Mouse (Mus musculus): ENCODE measurements at regions not wholly inside any gene's neighbourhood (a gene's known extent, or its start where the extent isn't known, plus 50 kb on each side); places are given as distances from the start of the nearest gene placed in this dataset.

DNA sequence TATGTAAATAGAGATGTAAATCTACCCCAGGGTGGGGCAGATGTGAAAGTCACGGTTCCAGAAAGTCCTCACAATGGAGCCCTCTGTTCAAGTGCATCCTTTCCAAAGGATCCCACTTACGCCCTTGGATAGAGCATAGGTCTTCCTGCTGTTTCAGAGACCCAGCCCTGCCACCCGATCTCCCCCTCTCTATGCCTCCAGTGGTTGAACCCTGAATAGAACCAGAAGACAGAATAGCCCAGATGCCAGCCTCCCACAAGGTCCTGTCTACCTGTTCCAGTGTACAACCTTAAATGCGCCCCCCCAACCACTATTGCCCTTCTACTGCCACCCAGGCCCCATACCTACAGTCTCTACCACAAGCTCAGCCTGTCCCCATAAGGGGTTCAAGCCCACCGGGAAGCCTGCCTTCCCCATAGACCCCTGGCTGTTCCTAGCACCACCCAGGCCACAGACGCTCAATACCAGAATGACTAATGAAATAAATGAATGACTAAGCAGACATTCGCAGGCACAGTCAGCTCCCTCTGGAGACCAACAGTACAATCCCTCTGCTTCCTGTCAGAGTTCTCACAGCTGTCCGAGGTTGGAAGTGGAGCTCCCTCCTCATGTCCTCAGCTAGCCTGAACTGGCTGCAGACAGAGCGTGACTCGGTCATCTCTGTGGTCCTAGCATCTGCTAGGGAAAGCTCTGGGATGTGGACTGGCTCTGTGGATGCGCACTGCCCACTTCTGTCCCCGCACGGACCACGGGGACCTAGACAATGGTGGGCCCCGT, 133.4 kb upstream of the 1600014C23Rik start:
- DNase-seq (ENCODE audit: low read depth) = no peak

- DNase-seq (ENCODE audit: low read depth) = no peak
Observed at GRCm38 (mm10) chr17:45866346-45866745, 132.7 kb upstream of the 1600014C23Rik start.

GRCm38 (mm10) chr17:45865944-45866343, 132.3 kb upstream of the 1600014C23Rik start:
- no peak for DNase-seq (ENCODE audit: low read depth)

- no peak for DNase-seq (ENCODE audit: low read depth)
Observed at GRCm38 (mm10) chr17:45863471-45864205, 130.0 kb upstream of the 1600014C23Rik start.

DNA sequence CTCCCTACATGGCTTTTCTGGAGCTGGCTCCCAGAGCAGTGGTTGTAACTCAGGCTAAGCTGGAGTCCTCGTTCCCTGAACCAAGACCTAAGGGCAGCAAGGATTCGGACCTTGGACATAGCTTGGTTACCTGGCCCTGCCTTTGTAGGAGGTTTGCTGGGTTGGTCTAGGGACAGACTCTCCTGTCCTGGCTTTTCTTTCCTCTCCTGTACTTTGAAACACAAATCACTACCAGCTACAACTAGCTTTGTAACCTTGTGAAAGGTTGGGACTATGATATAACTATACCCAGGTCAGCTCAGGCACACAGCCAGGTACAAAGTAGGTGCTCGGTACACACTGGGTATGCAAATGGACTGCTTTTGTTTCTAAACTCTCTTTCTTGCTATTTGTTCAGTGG, 129.4 kb upstream of the 1600014C23Rik start:
- no peak for DNase-seq (ENCODE audit: low read depth)

DNA sequence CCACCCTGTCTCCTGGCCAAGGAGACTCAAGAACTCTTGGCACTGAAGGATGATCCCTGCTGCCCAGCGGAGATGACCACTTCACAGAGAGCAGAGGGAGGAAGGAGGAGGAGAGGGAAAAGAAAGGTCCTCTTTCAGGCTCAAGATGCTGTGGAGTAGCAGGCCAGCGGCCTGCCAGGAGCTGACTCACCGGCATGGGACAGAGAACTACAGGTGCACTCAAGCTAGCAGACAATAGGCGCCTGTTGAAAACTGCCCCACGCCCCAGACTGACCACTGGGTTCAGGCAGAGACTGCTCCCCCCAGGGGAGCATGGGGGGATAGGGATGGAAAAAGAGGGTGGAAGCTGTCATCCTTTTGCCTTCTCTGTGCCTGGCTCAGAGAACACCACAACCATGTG, 125.8 kb upstream of the 1600014C23Rik start:
- no peak for DNase-seq (ENCODE audit: low read depth)

GRCm38 (mm10) chr17:45853931-45854653, 120.4 kb upstream of the 1600014C23Rik start:
- DNase-seq (ENCODE audit: low read depth) = no peak

GRCm38 (mm10) chr17:45852402-45852801, 118.8 kb upstream of the 1600014C23Rik start:
- DNase-seq (ENCODE audit: low read depth) = no peak

- DNase-seq (ENCODE audit: low read depth) = no peak
Observed at GRCm38 (mm10) chr17:45851723-45852396, 118.2 kb upstream of the 1600014C23Rik start.

DNA sequence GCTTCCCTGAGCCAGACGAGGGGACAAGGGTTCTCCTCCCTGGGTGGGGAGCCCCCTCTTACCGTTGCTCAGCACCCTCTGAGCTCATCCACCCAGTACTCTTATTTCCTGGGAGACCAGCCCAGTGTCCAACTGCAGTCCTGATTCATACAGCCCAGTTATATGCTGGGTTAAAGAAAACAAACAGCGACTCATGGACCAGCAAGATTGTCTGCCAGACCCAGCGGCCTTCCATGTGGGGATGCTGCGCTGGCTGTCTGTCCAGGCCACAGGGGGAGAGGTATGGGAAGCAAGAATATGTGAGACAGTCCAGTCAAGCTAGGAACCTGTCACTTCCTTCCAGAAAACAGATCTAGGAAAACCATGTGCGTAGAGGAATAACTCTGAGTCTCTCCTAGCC, 117.3 kb upstream of the 1600014C23Rik start:
- no peak for DNase-seq (ENCODE audit: low read depth)

GRCm38 (mm10) chr17:45850174-45850573, 116.5 kb upstream of the 1600014C23Rik start:
- no peak for DNase-seq (ENCODE audit: low read depth)

GRCm38 (mm10) chr17:45848605-45849004, 115.0 kb upstream of the 1600014C23Rik start:
- DNase-seq (ENCODE audit: low read depth) = no peak

- DNase-seq (ENCODE audit: low read depth) = no peak
Observed at GRCm38 (mm10) chr17:45847701-45848378, 114.2 kb upstream of the 1600014C23Rik start.

DNA sequence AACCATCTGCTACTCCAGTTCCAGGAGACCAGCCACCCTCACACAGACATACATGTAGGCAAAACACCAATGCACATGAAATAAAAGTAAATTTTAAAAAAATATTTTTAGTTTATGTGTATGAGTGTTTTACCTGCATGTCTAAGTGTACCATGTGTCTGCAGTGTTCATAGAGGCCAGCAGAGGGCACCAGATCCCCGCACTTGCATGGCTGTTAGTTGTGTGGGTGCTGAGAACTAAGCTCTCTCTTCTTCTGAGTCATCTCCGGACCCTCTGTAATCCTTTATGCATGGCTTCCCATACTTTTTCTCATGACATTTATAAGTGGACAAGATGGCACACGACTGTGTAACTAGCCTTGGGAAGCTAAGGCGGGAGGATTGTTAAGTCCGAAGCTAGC, 112.2 kb upstream of the 1600014C23Rik start:
- DNase-seq (ENCODE audit: low read depth) = no peak

DNA sequence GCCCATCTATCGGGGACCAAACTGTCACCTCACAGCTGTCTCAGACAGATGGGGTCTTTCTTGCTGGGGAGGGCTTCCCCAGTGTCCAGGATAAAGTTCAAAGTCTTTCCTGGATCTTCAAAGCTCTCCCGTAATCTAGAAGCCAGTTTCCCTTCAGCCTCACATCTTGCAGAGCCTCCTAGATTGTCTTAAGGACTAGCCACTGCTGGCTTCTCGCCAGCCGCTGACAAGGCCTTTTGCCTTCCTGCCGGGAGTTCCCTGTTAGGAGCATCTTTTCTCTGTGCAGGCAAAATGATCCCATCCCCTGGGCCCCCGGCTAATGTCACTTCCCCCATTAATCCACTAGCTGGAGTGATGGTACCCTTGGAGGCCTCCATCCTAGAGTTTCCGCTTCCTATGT, 103.1 kb upstream of the 1600014C23Rik start:
- DNase-seq (ENCODE audit: low read depth) = no peak

GRCm38 (mm10) chr17:45836253-45836652, 102.6 kb upstream of the 1600014C23Rik start:
- no peak for DNase-seq (ENCODE audit: low read depth)

GRCm38 (mm10) chr17:45834518-45835071, 101.0 kb upstream of the 1600014C23Rik start:
- DNase-seq (ENCODE audit: low read depth) = no peak

DNA sequence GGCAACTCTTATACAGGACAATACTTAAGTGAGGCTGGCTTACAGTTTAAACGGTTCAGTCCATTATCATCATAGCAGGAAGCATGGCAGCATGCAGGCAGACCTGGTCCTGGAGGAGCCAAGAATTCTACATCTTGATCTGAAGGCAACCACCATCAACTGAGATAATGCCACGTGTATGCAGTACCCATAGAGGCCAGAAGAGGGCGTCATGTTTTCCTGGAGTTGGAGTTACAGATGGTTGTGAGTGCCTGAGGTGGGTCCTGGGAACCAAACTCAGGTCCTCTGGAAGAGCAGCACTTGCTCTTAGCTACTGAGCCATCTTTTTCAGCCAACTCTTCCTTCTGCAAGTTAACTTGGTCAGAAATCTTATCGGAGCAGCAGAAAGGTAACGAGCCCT, 96.7 kb upstream of the 1600014C23Rik start:
- no peak for DNase-seq (ENCODE audit: low read depth)

- no peak for DNase-seq (ENCODE audit: low read depth)
Observed at GRCm38 (mm10) chr17:45829571-45829970, 95.9 kb upstream of the 1600014C23Rik start.

DNA sequence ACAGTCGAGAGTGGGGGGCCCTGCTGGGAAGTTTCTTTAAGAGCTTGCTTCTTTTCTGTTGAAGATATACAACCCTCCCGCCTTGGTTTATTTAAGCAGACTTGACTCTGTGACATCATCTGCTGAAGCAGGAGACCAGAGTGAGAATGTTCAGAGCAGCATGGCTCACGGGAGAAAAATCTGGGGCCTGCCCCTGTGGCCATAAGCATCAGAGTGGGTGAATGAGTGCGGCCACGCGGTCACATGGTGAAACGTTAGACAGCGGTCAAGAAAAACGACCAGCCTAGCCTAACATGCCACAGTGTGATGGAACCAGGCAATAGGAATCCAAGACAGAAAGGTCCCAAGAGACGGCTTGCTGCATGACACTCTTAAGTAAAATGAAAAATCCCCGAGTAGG, 95.2 kb upstream of the 1600014C23Rik start:
- DNase-seq (ENCODE audit: low read depth) = no peak

DNA sequence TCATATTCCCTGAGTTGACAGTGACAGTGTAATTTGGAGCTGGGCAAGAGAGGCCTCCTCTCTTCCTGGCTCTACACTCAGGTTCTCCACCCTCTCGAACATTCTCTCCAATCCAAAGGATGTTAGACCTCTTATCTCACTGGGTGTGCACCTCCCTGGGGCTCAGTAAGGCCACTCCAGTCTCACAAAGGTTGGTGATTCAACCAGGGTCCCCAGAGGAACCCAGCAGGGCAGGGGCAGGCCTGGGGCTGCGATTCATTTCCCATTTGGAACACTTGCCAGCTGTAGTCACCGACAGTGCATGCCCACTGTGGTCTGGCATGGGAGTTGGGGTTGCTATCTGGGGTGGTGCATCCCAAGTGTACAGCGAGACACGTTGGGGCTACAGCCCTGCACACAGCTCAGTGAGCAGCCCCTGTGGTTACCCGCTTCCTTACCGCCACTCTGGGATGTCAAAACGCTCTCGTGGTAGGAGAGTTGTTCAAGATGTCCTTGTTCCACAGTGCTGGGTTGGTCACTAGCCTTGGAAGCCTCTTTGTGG, 94.7 kb upstream of the 1600014C23Rik start:
- DNase-seq (ENCODE audit: low read depth) = no peak
